Mouse (Mus musculus): ENCODE measurements around the gene Tns4.

GRCm38 (mm10) chr11:99095759-99096158 lies 6.7 kb upstream of the Tns4 start:
- TF ChIP-seq ZC3H11A (IDR thresholded peaks at IDR 0.05; ENCODE audit: low read depth, low read length) (no peak), MAFK (IDR thresholded peaks at IDR 0.05; ENCODE audit: borderline replicate concordance, low read depth, low read length) (no peak), GATA1 (IDR thresholded peaks at IDR 0.05; ENCODE audit: low read depth, low read length) (no peak), POLR2A (IDR thresholded peaks at IDR 0.05; ENCODE audit: control insufficient read depth in 1 of 2, insufficient read depth in 1 of 2, low read depth in 1 of 2, low read length in 2 of 2, poor library complexity in 1 of 2) (no peak), EP300 (IDR thresholded peaks at IDR 0.05; ENCODE audit: low read depth in 1 of 2, low read length in 2 of 2) (no peak), POLR2AphosphoS5 (IDR thresholded peaks at IDR 0.05; ENCODE audit: borderline replicate concordance, low read depth, low read length) (no peak), ZMIZ1 (IDR thresholded peaks at IDR 0.05; ENCODE audit: low read depth, low read length) (no peak), USF2 (IDR thresholded peaks at IDR 0.05; ENCODE audit: borderline replicate concordance in 1 of 2, insufficient read depth in 1 of 2, low read depth in 1 of 2, low read length in 2 of 2) (no peak)
